Mouse (Mus musculus) forebrain, embryonic 10.5 days (tissue): ENCODE results near the gene Paxx. TPM values are rescaled to one million over a fixed set of nuclear protein-coding genes. Genes with fewer than 3 reads are reported as not detected.
"Not testable (repeated sequence)": the region's sequence is repeated elsewhere in the genome, so short reads cannot be mapped to it uniquely, and the experiment has no call there.

Source experiments
- DNase-seq: peaks from one replicate; pipeline ENCODE4 v3.0.0-alpha.2; 2017; ENCODE audit warnings: low spot score; ENCODE audit errors: extremely low spot score
- H3K27ac ChIP-seq: fragments of 300-500 bp; sonication (generic); 2 replicates; pipeline ENCODE4 v1.5.1; 2016; ENCODE audit warnings: mild to moderate bottlenecking
- H3K27me3 ChIP-seq: fragments of 300-500 bp; sonication (generic); 2 replicates; pipeline ENCODE4 v1.6.1; 2016; ENCODE audit warnings: mild to moderate bottlenecking; ENCODE audit not compliant: poor library complexity, severe bottlenecking
- H3K36me3 ChIP-seq: fragments of 300-500 bp; sonication (generic); replicated peaks from 2 replicates; pipeline ENCODE4 v1.6.1; 2016; ENCODE audit warnings: mild to moderate bottlenecking, moderate library complexity
- H3K4me1 ChIP-seq: fragments of 300-500 bp; sonication (generic); 2 replicates; pipeline ENCODE4 v1.6.1; 2016
- H3K4me3 ChIP-seq: fragments of 300-500 bp; sonication (generic); 2 replicates; pipeline ENCODE4 v1.5.1; 2016; ENCODE audit warnings: mild to moderate bottlenecking, moderate library complexity
- H3K9me3 ChIP-seq: fragments of 300-500 bp; sonication (generic); 2 replicates; pipeline ENCODE4 v1.6.1; 2016; ENCODE audit warnings: mild to moderate bottlenecking, moderate library complexity
- WGBS: fragments of 180-500 bp; shearing (Covaris S2); methylation state at CpG from one replicate; pipeline ENCODE4 v1.1.7; 2016; 5-methylcytosine and 5-hydroxymethylcytosine counted together
- polyA plus RNA-seq: library from polyadenylated mRNA; unstranded; fragments of >200 nt; fragmentation: Nextera tagmentation; extraction: Ambion mirVana; gene quantifications from 2 replicates; pipeline ENCODE4 v1.2.1, GENCODE M21; 2016

The Paxx gene
- polyA plus RNA-seq, 1 experiment from 2014 or later: 12.4 TPM

DNA sequence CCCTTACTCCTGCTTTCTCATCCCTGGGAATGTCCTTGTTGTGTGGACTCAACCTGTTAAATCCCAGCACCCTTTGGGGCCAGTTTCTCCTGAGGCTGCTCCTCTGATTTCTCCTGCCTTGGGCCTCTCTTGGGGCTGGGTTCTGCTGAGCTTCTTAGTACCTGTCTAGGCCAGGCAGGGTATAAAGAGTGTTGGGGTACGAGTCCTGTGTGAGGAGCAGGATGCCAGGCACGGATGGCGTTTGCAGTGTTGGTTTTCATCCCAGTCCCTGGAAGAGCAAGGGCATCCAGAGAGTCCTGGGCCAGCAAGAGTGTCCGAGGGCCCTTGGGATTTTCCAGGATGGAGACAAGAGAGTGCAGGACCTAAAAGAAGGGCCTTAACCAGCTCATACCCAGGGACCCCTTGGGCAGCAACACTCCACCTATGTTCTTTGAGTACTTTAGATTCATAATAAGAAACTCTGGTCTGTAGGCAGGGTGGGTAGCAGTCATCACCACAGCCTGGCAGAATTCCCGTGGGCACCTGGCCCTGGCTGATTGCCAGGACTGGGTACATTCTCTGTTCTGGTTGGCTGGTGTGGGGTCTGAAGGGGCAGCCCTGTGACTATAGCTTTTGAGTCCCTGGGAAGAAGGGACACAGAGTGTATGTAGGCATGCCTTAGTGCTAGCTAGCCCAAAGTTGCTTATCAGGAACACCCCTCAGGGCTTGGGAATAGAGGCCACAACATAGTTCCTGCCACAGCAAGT lies 31.3 kb downstream of the Paxx start:
- 79% methylated on average over 5 of the region's 5 CpGs for whole genome bisulfite sequencing
- H3K4me1 ChIP-seq: peaks cover 47% of the 10 kb centered on the region

DNA sequence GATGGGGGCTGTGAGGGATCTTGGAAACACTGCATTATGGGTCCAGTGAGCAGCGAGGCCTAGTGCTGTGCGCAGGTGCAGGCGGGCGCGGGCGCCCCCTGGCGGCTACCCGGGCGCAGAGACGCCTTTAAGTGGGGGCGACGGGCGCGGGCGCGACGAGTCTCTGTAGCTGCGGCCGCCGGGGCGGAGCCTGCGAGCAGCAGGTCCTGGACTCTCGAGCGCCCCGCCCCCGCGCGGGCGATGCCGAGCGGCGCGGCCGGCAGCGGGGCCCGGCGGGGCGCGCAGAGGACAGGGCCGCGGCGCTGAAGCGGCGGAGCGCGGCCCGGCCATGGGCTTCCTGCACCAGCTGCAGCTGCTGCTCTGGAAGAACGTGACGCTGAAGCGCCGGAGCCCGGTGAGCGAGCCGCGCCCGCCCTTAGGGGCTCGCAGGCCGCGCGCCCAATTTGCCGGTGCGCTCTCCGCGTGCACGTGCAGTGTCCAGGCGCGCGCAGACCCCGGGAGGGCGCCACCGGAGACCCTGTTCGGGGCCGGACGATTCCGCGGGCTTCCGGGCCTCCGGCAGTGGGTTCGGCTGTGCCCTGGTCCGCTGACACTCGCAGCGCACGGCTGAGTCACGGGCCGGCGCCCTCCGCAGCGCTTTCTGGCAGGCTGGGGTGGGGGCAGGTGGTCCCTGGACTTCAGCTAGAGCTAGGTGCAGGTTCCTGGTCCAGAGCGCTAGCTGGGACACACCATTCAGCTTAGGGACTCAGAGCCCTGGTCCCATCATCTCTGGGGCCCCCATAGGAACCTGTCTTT lies 32.3 kb downstream of the Paxx start, which contains the start of gene Abca2:
Gene Abca2, plus strand, starts transcription at position 262 of the 795 bp plus-strand sequence.
- under 1% methylated on average over 89 of the region's 89 CpGs for WGBS
- peaks cover 55% of the 10 kb centered on the region for H3K27me3 ChIP-seq
- peak; percentile 91 for DNase-seq
- H3K9me3 ChIP-seq: no peaks in the 10 kb centered on the region
- H3K4me3 ChIP-seq: peak within 1 kb of the TSS; percentile 83
- peaks cover 47% of the 10 kb centered on the region for H3K4me1 ChIP-seq
- no peaks in the 10 kb centered on the region; the same call in 1 of the 2 replicates for H3K36me3 ChIP-seq
- H3K27ac ChIP-seq: peak within 1 kb of the TSS; percentile 92

More for the DNA sequence above, 31.3 kb downstream of the Paxx start:
- DNase-seq: no peak
- Histone ChIP-seq H3K27ac (peak overlapping the region; percentile 92), H3K4me3 (peak overlapping the region; percentile 83), H3K27me3 (peaks cover 45% of the 10 kb centered on the region), H3K36me3 (peaks cover under 1% of the 10 kb centered on the region; the same call in 1 of the 2 replicates), H3K9me3 (no peaks in the 10 kb centered on the region)

DNA sequence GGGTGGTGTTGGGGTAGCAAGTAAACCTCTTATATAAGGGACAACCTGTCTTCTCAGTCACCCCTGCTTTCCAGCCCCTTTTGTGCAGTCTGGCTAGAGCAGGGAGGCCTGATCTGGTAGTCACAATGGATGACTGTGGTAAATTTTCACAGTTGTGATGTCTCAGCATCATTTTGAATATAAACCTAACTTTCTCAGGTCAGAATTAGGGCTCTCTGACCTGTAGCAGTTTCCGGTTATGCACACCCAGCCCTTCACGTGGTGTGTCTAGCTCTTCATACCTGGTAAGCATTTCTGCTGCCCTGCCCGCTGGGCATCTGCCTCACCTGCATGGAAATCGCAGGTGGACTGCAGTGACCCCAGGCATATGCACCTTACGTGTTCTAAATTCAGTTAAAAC lies 33.6 kb downstream of the Paxx start:
- peaks cover 69% of the 10 kb centered on the region for H3K27me3 ChIP-seq

DNA sequence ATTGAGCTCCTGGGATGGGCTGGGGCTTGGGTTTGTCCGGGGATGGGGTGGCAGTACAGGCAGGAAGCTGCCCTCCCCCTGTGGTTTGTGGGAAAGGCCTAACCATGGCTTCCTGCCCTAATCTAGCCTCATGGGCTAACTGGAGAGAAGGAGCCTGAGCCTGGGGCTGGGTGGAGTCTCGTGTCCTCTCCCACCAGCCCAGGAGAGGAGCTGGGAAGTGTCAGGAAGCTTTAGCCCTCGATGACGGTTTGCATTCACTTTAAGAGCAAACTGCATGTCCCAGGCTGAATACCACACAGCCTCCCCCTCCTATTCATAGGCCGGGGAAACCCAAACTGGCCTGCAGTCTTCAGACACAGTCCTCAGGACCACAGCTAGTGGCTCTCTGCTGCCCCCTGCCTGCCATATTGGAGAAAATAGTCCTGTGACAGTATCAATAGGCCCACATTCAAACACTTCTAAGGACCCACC lies 34.1 kb downstream of the Paxx start:
- DNase-seq: peak; percentile 82
- Histone ChIP-seq H3K4me3 (no peak overlapping the region), H3K27ac (no peak overlapping the region), H3K4me1 (peaks cover 50% of the 10 kb centered on the region), H3K36me3 (no peaks in the 10 kb centered on the region), H3K9me3 (no peaks in the 10 kb centered on the region), H3K27me3 (peaks cover 70% of the 10 kb centered on the region)
- 27% methylated on average over 5 of the region's 5 CpGs for WGBS

More for the DNA sequence above, 33.6 kb downstream of the Paxx start:
- H3K27ac ChIP-seq: no peak overlapping the region
- WGBS: 92% methylated on average over 5 of the region's 5 CpGs
- no peak overlapping the region for H3K4me3 ChIP-seq
- peaks cover 50% of the 10 kb centered on the region for H3K4me1 ChIP-seq
- H3K36me3 ChIP-seq: no peaks in the 10 kb centered on the region
- no peaks in the 10 kb centered on the region for H3K9me3 ChIP-seq
- no peak for DNase-seq

DNA sequence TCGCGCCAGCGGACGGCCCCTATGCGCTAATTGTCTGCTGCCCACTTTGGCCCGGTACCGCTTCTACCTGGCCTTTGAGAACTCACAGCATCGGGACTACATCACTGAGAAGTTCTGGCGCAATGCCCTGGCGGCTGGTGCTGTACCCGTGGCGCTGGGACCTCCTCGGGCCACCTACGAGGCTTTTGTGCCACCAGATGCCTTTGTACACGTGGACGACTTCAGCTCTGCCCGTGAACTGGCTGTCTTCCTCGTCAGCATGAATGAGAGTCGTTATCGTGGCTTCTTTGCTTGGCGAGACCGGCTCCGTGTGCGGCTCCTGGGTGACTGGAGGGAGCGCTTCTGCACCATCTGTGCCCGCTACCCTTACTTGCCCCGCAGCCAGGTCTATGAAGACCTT lies 35.4 kb downstream of the Paxx start:
- H3K36me3 ChIP-seq: no peaks in the 10 kb centered on the region
- H3K4me3 ChIP-seq: no peak overlapping the region
- H3K4me1 ChIP-seq: peaks cover 38% of the 10 kb centered on the region
- no peak for DNase-seq
- peaks cover 63% of the 10 kb centered on the region for H3K27me3 ChIP-seq
- H3K27ac ChIP-seq: no peak overlapping the region
- H3K9me3 ChIP-seq: no peaks in the 10 kb centered on the region
- 47% methylated on average over 27 of the region's 27 CpGs for WGBS

DNA sequence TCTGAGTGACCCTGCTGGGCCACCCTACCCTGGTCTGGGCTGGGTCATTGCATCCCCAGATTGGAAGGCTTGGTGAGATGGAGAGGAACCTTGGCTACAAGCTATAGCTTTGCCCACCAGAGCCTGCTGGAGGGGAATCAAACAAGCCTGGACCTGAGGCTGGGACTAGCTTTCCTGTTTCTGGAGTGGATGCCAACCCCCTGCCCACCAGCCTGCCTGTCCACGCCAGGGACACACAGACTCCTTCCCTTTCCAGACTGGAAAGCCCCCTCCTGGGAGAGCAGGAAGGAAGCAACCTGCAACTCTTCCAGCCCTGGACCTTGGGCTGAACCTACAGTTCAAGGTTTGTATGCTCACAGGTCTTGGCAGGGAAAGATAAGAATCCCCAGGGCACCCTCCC lies 37.3 kb downstream of the Paxx start:
- peaks cover 46% of the 10 kb centered on the region for H3K27me3 ChIP-seq
- peaks cover 20% of the 10 kb centered on the region for H3K4me1 ChIP-seq
- H3K4me3 ChIP-seq: no peak overlapping the region
- H3K36me3 ChIP-seq: no peaks in the 10 kb centered on the region
- WGBS: 89% methylated on average over 1 of the region's 1 CpGs
- H3K9me3 ChIP-seq: no peaks in the 10 kb centered on the region
- no peak for DNase-seq
- no peak overlapping the region for H3K27ac ChIP-seq

DNA sequence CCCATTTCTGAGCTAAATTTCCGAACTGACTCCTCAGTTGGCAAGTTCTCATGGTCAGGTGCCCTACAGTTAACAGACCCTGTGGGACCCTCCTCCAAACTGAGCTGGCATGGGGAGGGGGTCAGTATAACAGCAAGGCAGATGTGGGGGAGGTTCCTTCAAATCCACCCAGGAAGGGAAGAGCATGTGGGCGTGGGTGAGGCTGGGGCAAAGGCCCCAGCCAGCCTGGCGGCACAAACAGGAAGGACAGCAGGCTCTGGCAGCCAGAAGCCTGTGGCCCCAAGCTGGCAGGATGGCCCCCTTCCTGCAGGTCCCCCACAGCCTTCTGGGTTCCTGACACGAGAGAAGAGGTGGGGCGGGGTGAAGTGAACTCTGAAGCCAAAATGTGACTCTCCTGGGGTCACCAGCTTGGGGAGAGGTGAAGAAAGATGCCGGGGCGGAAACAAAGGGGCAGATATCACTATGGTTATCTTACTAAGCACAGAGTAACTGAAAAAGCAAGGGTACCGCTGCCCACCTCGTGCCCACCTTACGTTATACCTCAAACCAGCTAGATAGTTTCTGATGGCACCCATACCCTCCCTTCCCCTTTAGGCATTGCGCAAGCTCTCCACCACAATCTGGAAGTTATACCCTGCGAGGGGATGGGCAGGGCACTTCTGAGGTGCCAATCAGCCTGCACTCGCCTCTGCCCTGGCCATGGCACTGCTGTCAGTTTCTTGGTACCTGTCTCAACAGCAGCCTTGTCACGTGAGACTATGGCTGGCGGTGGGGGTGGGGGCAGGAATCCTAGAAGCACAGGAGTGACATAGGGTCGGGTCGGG lies 38.1 kb downstream of the Paxx start, which contains the start of gene Fut7:
Gene Fut7, plus strand, starts transcription at position 681 of the 824 bp plus-strand sequence.
- H3K4me3 ChIP-seq: no peak within 1 kb of the TSS
- DNase-seq: no peak
- no peak within 1 kb of the TSS; the same call in 1 of the 2 replicates for H3K27ac ChIP-seq
- WGBS: 73% methylated on average over 17 of the region's 17 CpGs
- H3K27me3 ChIP-seq: peaks cover 46% of the 10 kb centered on the region
- no peaks in the 10 kb centered on the region for H3K9me3 ChIP-seq
- H3K36me3 ChIP-seq: no peaks in the 10 kb centered on the region
- peaks cover 15% of the 10 kb centered on the region for H3K4me1 ChIP-seq

DNA sequence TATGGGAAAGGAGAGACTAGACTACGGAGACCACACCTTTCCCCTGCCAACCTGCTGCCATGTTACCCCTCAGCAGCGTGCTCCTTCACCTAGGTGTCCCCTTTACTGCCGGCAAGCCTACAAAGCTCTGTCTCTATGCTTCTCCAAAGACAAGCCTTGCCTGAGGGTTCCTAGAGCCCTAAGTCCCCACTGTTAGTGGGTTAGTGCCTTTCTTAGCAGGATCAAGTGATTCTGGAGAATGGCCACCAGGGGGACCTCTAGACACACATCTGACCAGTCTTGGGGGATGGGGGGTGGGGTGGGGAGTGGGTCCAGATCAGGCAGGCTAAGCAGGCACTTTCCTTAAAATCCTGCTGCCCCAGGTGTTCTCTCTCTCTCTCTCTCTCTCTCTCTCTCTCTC lies 39.0 kb downstream of the Paxx start:
- Histone ChIP-seq H3K9me3 (no peaks in the 10 kb centered on the region), H3K27me3 (peaks cover 46% of the 10 kb centered on the region), H3K4me1 (peaks cover 21% of the 10 kb centered on the region), H3K27ac (no peak overlapping the region), H3K4me3 (no peak overlapping the region), H3K36me3 (no peaks in the 10 kb centered on the region)
- peak; percentile 64 for DNase-seq
- WGBS: 20% methylated on average over 3 of the region's 3 CpGs

DNA sequence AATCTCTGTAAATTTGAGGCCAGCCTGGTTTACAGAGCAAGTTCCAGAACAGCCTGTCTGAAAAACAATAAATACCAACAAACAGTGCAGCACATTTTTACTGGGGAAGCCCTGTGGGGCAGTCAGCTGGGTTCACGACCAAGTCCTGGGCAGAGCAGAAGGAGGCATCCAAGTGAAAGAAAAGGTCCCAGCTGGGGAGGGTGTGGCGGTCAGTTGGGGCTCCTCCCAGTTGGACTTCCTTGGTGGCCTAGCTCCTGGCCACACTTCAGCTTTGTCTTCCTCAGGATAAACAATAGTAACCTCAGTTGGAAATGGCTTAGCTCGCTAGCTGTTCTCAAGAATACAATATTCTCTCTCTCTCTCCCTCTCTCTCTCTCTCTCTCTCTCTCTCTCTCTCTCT lies 43.5 kb downstream of the Paxx start:
- Histone ChIP-seq H3K4me1 (peaks cover 13% of the 10 kb centered on the region; the same call in 1 of the 2 replicates), H3K4me3 (no peak overlapping the region), H3K27ac (no peak overlapping the region), H3K27me3 (peaks cover 3% of the 10 kb centered on the region; the same call in 1 of the 2 replicates), H3K9me3 (no peaks in the 10 kb centered on the region), H3K36me3 (no peaks in the 10 kb centered on the region)
- DNase-seq: no peak
- 16% methylated on average over 3 of the region's 3 CpGs for WGBS

DNA sequence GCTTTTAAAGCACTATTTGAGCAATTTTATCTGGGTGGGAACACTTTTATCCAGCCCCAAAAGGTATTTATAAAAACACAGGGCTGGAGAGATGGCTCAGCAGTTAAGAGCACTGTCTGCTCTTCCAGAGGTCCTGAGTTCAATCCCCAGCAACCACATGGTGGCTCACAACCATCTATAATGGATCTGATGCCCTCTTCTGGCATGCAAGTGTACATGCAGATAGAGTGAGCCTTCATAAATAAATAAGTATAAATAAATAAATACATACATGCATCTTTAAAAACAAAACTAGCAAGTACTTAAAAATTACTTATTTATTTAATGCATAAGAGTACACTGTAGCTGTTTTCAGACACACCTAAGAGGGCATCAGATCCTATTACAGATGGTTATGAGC lies 47.5 kb downstream of the Paxx start:
- H3K9me3 ChIP-seq, H3K27ac ChIP-seq, H3K4me1 ChIP-seq, DNase-seq, H3K4me3 ChIP-seq, H3K27me3 ChIP-seq: not testable (repeated sequence)
- peaks cover 11% of the 10 kb centered on the region for H3K36me3 ChIP-seq

DNA sequence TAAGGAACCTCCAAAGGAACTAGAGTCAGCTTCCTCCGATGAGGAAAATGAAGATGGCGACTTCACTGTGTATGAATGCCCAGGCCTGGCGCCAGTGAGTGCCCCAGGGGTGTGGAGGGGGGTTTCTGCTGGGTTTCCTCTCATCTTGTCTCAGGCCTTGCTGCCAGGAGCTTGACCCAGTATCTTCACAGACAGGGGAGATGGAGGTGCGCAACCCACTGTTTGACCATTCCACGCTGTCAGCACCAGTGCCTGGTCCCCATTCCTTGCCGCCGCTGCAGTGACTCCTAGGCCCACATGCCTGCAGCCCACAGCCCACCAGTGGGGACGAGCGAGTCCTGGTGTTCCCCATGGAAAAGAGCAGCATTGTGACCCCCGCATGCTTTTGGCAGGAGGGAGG lies 52.0 kb downstream of the Paxx start:
- H3K36me3 ChIP-seq: peaks cover 22% of the 10 kb centered on the region
- no peak for DNase-seq
- WGBS: 90% methylated on average over 10 of the region's 10 CpGs
- peaks cover 10% of the 10 kb centered on the region for H3K27me3 ChIP-seq
- no peak overlapping the region for H3K4me3 ChIP-seq
- peaks cover 9% of the 10 kb centered on the region for H3K4me1 ChIP-seq
- no peak overlapping the region for H3K27ac ChIP-seq
- no peaks in the 10 kb centered on the region for H3K9me3 ChIP-seq
